Mouse (Mus musculus): Measurements from ENCODE around the gene Harbi1.
"Not testable (repeated sequence)": the region's sequence is repeated elsewhere in the genome, so short reads cannot be mapped to it uniquely, and the experiment has no call there.

The Harbi1 gene

DNA sequence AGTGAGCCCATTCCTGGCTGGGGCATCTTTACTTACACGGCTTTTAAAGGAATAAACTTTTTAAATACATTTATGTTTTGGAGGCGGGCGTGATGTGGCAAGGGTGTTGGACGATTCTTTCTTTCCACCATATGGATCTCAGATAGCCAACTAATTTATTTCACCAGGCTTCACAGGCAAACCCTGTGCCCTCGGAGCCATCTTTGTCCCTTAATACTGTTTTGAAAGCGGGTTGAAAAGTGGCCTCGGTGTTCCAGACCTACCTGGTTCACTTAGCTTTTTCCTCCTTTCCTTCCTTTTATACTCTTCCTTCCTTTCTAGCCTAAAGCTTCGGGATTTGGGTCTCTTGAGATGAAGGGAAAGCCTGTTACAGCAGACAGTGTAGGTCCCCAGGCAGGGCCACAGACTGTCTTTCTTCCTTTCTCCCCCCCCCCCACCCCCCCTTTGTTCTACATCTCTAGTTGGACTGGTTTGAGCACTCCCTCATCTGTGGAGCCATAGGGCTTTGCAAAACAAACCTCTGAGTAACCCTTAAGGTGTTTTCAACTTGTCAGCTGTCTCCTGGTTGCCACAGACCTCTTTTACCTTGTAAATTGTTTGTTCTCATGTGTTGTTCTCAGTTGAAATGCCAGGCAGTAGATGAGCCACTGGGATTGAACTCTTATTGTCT, 739 bp downstream of the Harbi1 start:
- intact Hi-C loops (cut with DNase I) = no loop called here

DNA sequence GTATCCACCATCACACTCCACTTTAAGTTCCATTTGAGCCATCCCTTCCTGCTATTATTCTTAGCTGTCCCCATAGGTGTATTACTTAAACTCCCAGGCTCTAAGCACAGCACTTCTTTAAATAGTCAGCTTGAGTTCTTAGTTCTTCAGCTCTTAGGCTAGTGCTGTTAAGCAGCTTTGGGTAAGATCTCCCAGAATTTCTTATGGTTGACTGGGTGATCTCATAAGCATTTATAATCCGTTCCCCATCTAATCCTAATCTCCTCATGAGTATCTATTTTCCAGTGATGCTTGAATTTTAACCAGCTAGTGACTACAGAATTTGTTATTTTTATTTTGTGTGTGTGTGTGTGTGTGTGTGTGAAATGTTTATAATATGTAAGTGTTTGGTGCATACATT, 4.3 kb downstream of the Harbi1 start:
- intact Hi-C loops (cut with DNase I) = no loop called here

DNA sequence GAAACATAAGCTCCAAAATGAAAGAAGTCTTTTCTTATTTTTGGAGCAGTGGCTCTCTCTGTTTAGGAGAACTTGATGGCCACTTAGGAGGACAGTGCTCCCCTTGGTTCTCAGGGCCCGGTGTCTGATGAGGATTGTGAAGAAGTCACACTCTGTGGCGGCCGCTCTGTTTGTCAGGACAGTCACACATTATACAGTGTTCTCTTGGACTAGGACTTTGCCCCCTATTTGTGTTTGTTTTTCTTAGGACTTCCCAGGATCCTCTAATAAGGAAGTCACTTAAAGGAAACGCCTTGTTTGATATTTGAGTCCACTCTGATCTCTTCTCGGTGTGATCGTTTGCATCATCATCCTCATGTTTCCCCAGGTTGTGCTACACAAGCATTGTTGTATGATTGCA, 7.6 kb downstream of the Harbi1 start:
- intact Hi-C loops (cut with DNase I) = no loop called here

DNA sequence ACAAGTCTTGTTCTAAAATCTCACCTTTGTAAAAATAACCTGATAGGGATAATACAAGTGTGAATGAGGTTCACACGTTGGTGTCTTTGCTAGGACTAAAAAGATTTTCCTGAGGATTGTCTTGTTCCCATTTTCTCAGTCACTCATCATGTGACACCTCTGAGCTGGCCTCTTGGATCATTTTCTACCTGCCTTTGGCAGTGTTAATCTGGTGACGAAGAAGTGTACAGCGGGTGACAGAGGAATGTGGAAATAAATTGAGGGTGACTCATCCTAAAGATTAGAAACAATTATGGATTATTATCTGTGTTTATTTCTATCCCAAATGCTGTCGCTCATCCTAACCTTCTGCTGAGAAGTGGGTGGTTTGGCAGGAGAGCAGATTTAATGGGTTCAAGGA, 12.7 kb downstream of the Harbi1 start:
- intact Hi-C loops (cut with DNase I) = no loop called here

DNA sequence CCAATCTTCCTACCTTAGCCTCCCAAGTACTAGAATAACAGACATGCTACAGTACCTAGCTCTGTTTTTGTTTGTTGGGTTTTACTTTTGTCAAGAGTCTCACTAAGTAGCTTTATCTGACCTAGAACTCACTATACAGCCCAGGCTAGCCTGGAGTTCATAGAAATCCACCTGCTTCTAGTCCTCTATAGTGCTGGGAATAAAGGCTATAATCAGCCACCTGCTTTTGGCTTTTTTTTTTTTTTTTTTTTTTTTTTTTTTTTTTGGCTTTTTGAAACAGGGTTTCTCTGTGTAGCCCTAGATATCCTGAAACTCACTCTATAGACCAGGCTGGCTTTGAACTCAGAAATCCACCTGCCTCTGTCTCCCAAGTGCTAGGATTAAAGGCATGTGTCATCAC, 13.3 kb downstream of the Harbi1 start:
- intact Hi-C loops (cut with DNase I) = no loop called here

DNA sequence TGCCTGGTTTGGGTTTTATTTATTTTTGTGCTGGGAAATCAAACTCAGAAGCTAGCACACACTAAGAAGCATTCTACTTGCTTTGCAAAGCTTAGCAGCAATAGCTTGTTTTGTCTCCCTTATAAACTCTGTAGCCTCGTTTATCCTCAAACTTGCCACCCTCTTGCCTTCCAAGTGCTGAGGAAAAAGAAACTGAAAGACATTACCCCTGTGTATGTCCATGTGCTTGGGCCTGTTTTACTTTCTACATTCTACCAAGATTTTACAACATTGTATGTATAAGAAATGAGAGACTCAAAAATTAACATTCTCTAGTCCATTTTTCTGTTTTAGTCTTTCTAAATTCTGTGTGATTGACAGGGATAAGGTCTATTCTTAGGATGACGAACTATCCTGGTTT, 14.1 kb downstream of the Harbi1 start:
- intact Hi-C loops (cut with DNase I) = no loop called here

DNA sequence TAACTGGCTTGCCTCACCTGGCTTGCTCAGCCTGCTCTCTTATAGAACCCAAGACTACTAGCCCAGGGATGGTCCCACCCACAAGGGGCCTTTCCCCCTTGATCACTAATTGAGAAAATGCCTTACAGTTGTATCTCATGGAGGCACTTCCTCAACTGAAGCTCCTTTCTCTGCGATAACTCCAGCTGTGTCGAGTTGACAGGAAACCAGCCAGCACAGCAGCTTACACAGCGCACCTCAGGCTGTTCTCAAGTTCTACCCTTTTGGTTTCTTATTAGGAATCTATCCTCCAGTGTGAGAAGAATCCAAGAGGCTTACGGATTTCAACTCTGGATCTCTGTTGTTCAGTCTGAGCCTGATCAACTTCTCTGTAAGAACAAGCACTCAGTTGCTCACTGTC, 14.8 kb downstream of the Harbi1 start:
- intact Hi-C loops (cut with DNase I) = not testable (repeated sequence)

DNA sequence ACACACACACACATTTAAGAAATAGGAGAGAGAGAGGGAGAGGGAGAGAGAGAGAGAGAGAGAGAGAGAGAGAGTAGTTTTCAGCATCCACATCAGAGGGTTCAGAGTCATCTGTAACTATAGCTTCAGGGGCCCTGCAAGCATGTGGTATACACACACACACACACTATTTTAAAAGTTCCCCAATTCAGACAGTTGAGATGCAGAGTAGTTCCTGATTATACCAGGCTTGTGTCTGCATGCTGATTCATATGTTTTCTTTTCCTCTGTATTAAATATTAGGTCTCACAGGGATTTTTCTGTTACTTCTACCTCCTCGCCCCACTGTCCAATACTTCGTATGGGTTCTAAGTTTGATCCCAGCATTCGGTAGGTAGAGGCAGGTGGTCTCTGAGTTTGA, 16.4 kb downstream of the Harbi1 start:
- intact Hi-C loops (cut with DNase I) = no loop called here

DNA sequence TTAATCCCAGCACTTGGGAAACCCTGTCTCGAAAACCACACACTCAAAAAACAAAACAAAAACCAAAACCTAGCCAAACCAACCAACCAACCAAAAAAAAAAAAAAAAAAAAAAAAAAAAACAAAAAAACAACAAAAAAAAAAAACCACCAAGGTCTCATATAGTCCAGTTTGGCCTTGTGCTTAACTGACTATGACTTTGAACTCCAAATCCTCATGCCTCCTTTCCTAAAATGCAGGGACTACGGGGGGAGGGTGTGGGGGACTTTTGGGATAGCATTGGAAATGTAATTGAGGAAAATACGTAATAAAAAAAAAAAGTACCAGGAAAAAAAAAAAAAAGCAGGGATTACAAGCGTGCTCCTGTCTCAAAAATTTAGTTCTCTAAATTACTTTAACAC, 18.9 kb downstream of the Harbi1 start:
- intact Hi-C loops (cut with DNase I) = no loop called here

DNA sequence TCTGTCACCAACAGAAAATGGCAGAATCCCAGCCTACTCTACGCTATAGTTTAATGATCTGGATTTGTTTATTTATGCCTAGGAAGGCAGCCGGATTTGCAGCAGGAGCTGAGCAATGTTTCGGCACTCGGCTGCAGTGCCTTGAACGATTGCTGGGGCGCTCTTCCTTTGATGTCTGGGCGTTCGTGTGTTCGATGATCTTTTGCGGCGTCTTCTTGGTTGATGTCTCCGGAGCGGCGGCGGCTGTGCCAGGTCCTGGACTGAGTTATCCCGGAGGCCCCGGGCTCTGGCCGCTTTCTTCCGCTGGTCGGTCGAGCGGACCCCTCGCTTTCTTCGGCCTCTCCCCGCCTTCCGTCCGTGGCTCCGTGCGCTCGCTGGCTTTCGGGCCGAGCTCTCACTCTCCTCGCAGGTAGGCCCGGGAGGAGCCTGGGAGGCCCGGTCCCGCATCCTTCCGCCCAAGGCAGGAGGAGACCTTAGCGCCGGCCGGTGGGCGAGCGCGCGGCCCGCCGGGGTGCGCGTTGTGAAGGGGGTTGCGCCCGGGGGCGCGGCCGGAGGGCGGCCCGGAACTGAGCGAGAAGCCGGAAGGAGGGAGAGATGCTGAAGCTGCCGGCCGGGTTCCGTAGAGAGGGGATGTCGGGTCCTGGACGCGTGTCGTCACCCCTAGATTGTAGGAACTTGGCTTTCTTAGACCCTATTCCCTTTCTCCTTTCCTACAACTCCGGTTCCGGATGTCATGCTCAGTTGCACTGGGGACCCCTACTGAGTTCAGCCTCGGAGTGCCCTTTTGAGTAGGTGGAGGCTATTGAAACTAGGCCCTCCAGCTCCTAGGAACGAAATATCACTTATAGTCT, 19.5 kb downstream of the Harbi1 start, which contains the start of gene Ambra1:
Gene Ambra1 (plus strand): TSS at position 164 of the 851 bp plus-strand sequence.
- intact Hi-C loops (cut with DNase I) = no loop called here

DNA sequence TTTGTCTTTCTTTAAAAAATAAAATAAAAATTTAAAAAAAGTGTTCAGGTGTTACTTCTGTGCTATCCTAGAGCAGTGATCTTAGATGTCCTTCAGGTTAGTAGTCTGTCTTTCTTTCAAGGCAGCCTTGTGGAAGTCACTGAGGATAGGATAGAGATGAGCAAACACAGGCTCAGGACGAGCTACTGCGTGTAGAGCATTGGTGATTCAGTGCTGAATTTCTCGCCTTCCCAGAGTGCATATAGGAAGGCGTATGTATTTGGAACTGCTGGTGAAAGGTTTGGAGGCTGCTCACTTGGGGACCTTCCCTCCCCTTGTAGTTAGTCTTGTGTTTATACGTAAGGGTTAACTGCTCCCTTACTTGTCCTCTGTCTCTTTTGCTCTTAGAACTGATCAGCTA, 24.6 kb downstream of the Harbi1 start:
- intact Hi-C loops (cut with DNase I) = no loop called here

DNA sequence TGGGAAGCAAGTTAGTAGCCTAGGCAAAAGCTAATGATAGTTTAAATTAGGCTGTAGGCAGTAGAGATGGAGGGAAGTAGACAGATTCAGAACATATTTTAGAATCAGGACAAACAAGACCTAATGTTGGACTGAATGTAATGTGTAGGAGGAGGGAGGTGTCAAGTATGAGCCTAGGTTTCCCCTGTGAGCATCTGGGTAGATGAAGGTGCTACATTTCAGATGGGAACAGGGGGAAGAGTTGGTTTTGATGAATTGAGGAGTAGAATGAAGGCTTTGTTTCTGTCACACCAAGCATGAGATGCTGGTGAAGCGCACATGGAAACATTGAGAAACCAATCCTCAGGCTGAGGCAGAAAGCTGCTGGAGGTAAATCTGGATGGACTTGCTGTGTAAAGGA, 28.9 kb downstream of the Harbi1 start:
- intact Hi-C loops (cut with DNase I) = no loop called here

DNA sequence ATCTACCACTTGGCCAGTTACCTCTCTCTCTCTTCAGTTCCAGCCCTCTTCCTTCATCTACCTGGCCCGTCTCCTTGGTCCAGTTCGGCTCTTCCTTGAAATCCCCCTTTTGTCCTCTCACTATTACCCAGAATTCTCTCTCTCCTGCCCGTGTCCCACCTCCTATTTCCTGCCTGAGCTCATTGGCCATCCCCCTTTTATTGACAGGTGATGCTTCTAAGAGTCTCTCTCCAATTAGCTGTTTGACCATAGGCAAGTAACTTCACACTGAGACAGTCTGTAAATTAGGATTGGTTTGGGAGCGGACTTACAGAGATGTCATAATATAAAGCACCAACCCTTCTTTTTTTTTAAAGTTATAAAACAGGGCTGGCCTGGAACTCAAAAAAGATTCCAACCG, 34.0 kb downstream of the Harbi1 start:
- intact Hi-C loops (cut with DNase I) = no loop called here

DNA sequence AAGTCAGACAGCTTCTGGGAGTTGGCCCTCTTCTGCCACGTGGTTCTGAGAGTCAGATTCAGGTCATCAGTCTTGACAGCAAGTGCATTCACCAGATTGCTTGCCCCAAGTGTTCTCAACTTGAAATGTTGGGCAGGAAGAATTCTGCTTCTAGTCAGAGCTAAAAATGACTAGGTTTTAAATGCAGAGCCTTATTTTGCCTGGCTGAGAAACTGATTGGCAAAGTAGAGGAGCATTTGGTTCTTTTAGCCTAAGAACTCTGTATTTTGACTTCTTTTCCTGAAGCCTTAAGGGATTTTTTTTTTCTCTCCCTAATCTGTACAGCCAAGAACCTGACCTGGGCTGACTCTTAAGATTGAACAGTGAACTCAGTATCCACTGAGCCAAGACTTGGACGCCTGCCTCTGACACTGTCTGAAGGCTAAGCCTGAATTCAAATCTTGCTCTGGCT, 39.2 kb downstream of the Harbi1 start:
- intact Hi-C loops (cut with DNase I) = no loop called here
